Mouse (Mus musculus) embryonic facial prominence, embryonic 14.5 days (tissue): ENCODE results near the gene Gm9887. TPM values are rescaled to one million over a fixed set of nuclear protein-coding genes. Genes with fewer than 3 reads are reported as not detected.

Experiments used
- microRNA-seq: library from miRNA; unstranded; fragments of <30 nt; microRNA quantifications from one replicate; pipeline ENCODE4, GENCODE M21; 2016; ENCODE audit warnings: borderline number of aligned reads
- polyA plus RNA-seq: library from polyadenylated mRNA; unstranded; fragments of >200 nt; fragmentation: Nextera tagmentation; extraction: Ambion mirVana; gene quantifications from 2 replicates; pipeline ENCODE4 v1.2.1, GENCODE M21; 2014

Gm9887 gene
- polyA plus RNA-seq, 1 experiment from 2014 or later = 1.8 TPM

Small RNA genes lying within 50 kb of the gene (microRNA-seq; reads per million reads assigned to microRNA genes)
- gene Gm47299 = not detected
- not detected for gene Gm47305

Other genes starting within 250 kb of the Gm9887 start
- gene Rps29, start 213.3 kb downstream of the Gm9887 start, polyA plus RNA-seq = 1,758 and 2,055 TPM in 2 replicates
- gene Lrr1, start 203.6 kb downstream of the Gm9887 start, polyA plus RNA-seq = 16.9 and 18.4 TPM in 2 replicates
- gene Rpl36al, start 188.4 kb downstream of the Gm9887 start, polyA plus RNA-seq = 562 and 692 TPM in 2 replicates
- 65.5 and 66.1 TPM in 2 replicates for gene Mgat2, start 188.3 kb downstream of the Gm9887 start, polyA plus RNA-seq
- gene Gm49383, start 175.4 kb downstream of the Gm9887 start, polyA plus RNA-seq = 18.2 and 23.2 TPM in 2 replicates
- 5.5 and 6.0 TPM in 2 replicates for gene Dnaaf2, start 174.0 kb downstream of the Gm9887 start, polyA plus RNA-seq
- 18.4 and 19.4 TPM in 2 replicates for gene Gm49384, start 168.2 kb downstream of the Gm9887 start, polyA plus RNA-seq
- gene Pole2, start 144.3 kb downstream of the Gm9887 start, polyA plus RNA-seq = 21.4 and 23.9 TPM in 2 replicates
- gene Klhdc1, start 131.3 kb downstream of the Gm9887 start, polyA plus RNA-seq = 9.0 and 9.8 TPM in 2 replicates
- 124 and 133 TPM in 2 replicates for gene Klhdc2, start 75.8 kb downstream of the Gm9887 start, polyA plus RNA-seq
- 65.8 and 75.1 TPM in 2 replicates for gene Nemf, start 15.3 kb downstream of the Gm9887 start, polyA plus RNA-seq
- 62.3 and 66.7 TPM in 2 replicates for gene Arf6, start 308 bp downstream of the Gm9887 start, polyA plus RNA-seq
- gene Vcpkmt, start 210.6 kb upstream of the Gm9887 start, polyA plus RNA-seq = 20.9 and 22.9 TPM in 2 replicates